Mouse (Mus musculus): ENCODE results near the gene Ypel2.

Ypel2 gene

GRCm38 (mm10) chr11:86994791-86995624, 1.5 kb upstream of the Ypel2 start:
- no peak for DNase-seq

DNA sequence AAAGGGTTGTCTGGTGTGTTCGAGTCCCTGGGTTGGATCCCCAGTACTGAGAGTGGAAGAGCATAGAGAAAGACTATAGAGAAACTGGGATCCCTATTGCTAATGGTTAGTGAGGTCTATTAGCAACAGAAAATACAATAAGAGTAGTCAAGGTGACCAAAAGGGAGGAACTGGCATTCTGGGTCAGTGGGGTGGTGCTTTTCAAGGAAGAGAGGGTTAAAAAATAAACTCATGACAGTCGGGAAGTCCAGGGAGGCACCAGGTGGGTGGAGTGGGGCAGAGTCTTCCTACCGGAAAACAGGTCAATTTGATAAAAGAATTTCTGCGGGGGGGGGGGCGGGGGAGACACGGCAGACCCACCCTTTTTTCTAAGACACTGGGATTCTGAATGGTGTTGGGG, 823 bp upstream of the Ypel2 start:
- DNase-seq = peak; percentile 29

- no peak for DNase-seq
Measured at GRCm38 (mm10) chr11:86992461-86992988, 982 bp downstream of the Ypel2 start.

DNA sequence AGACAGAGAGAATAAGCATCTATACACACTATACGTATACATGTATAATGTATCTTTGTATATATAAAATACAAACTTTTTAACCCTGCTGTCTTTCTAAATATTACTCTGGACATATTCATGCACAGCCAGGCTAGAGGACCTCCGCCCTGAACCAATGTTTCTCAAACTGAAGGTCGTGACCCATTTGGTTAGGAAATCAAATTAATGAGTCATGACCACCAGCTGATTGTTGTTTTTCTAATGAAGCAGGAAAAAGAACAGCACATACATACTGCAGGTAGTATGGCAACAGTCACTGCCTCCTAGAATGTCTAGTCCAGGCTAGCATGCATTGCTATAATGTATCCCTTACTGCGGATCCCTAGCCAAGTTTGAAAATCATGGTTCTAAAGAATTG, 2.3 kb downstream of the Ypel2 start:
- DNase-seq = no peak

DNA sequence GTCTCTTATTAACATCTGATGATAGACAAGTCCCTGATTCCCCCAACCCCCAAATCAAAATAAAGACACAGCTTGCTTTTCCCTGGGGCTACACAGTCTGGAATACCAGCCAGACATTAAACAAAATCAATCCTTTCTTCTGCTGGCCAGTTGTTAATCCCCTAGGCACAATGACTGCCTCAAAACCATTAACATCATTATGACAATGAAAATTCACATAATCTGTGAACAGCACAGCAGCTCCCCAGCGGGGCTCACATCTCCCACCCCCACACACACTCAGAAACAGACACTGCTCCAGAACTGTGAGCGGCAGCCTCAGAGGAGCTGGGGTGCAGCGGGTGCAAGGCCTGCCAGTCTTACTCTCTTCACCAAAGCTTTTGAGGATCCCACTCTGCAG, 3.2 kb downstream of the Ypel2 start:
- no peak for DNase-seq

DNA sequence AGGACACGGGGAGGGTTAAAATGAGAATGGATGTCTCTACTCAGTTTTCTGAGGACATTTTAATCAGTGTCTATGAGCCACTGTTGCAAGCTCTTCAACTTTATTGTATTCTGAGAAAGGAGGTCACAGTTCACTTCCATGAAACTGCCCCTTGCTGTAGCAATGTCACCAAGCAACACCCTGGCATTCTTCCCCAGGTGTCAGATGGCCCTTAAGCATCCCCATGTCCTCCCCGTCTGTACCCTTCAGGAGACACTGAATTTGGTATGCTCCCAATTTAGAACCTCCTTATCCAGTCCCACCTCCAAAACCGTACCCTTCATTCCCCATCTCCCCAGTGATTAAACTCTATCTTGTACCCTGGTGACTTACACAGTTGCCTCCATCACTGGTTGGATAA, 8.5 kb downstream of the Ypel2 start:
- no peak for DNase-seq

DNA sequence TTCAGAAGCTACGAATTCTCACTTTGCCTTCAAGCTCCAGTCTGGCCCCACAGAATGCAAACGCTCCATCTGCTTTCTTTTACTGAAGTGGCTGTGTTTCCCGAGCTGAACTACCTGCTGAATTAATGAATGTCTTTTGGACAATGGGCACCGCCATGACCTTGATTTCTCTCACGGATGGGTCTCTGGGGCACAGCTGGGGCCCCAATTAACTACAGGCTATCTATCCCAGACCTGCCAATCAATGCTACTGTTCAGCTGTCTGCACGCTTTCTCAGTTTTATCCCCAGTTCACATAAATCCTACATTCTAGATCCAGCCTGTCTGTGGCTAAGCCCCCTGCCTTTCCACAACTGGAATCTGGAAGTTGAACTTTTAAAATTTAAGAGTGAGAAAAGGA, 10.5 kb downstream of the Ypel2 start:
- no peak for DNase-seq

- DNase-seq = no peak
Measured at GRCm38 (mm10) chr11:86981229-86981791, 12.2 kb downstream of the Ypel2 start.

DNA sequence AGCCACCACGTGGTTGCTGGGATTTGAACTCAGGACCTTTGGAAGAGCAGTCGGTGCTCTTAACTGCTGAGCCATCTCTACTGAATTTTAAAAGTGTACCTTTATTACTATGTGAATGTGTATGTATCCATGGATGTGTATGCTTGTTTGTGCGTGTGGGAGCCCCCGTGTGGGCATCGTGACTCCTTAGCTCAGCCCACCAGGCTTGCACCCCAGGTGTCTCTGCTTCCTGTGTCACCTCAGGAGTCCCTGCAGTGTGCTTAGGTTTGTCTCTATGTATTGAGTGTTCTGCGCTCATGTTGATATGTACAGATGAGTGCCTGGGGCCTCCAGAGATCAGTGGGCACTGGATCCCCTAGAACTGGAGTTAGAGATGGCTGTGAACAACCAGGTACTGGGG, 13.0 kb downstream of the Ypel2 start:
- DNase-seq = no peak

GRCm38 (mm10) chr11:86979799-86980198, 13.7 kb downstream of the Ypel2 start:
- no peak for DNase-seq

GRCm38 (mm10) chr11:86977242-86977641, 16.3 kb downstream of the Ypel2 start:
- DNase-seq = no peak

GRCm38 (mm10) chr11:86974401-86974800, 19.1 kb downstream of the Ypel2 start:
- DNase-seq = no peak

DNA sequence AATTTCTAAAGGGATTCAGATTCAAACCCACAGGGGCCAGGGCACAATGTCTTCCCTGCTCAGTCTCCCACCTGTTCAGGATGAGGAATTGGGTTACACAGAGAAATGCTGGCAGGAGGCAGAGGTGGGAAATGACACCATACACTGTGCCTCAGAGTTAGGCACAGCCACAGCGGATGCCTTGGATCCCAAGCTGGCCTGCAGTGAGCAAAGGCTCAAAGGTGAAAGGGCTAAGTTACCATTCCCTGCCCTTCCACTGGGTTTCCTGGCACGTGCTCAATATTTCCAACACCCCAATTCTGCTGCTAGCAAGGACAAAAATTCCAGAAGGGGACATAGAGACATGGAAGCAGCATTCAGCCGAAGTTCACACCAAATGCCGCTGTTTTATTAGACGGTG, 20.3 kb downstream of the Ypel2 start:
- peak; percentile 41 for DNase-seq

- no peak for DNase-seq
Measured at GRCm38 (mm10) chr11:86971057-86971753, 22.3 kb downstream of the Ypel2 start.

DNA sequence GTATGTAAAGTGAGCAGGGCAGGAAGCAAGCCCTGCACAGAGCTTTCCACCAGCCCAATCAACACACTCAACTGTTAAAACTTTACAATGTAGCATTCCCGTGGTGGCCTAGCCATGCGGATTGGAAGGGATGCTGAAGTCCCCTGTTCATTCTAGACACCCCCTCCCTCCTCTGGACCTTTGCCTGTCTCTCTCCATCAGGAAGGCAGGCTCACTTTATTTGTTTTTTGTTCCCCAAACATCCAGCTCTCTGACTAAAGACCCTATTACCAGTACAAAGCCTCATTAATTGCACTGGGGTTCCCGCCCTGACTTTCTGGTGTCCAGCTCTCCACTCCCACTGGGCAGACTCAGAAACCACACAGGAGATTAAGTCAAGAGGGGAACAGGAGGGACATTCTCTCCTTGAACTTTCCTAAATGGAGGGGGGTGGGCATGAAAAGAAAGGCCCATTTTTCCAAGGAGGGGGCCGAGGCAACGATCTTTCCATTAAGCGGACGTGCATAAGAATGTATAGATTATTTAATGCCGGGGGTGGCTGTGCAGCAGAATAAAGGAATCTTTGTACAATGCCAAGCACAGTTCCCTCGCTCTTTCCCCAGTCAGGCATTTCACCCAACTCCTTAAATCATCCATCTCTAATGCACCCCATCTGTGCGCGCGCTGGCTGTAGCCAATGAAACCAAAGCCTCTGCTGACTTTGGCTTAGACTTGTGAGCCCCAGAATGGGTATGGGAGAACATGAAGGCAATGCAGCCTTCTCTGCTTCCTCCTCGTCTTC, 24.3 kb downstream of the Ypel2 start:
- DNase-seq = no peak

GRCm38 (mm10) chr11:86967506-86967905, 26.0 kb downstream of the Ypel2 start:
- no peak for DNase-seq

- DNase-seq = no peak
Measured at GRCm38 (mm10) chr11:86966696-86967095, 26.8 kb downstream of the Ypel2 start.

DNA sequence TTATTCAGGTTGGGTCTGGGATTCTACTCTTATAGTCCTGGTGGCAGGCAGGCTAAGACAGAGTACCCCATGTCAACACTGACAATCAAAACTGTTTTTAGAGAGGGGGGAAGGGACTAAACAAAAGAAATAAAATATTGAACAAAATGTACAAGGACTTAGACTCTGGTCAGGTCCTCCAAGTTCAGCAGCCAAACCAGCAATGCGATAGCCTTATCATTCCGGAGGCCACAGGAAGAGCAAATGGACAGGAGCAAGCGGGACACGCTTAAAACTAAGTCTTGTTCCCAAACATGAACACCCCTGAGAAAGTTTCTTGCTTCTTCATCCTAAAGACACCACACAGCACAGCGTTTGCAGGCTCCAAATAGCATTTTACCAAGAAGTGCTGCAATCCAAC, 28.4 kb downstream of the Ypel2 start:
- no peak for DNase-seq

GRCm38 (mm10) chr11:86963698-86964097, 29.8 kb downstream of the Ypel2 start:
- DNase-seq = no peak

- no peak for DNase-seq
Measured at GRCm38 (mm10) chr11:86963027-86963426, 30.5 kb downstream of the Ypel2 start.

DNA sequence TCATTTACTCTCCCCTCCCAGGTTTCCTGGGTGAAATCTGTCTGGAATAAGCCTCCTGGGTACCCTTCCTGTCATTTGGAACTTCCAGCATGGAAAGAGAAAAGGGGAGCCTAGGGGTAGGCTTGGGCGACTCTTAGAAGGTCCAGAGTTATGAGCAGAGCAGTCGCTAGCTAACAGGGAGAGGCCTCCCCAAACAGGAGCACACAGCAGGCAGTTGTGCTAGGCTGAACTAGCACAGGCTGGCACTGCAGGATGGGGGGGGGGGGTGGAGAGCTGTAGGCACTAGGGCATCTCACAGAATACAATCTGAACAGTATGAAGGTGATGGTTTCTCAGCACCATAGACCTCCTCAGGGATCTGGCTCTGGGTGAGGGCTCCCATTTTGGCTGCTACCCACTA, 31.1 kb downstream of the Ypel2 start:
- no peak for DNase-seq

DNA sequence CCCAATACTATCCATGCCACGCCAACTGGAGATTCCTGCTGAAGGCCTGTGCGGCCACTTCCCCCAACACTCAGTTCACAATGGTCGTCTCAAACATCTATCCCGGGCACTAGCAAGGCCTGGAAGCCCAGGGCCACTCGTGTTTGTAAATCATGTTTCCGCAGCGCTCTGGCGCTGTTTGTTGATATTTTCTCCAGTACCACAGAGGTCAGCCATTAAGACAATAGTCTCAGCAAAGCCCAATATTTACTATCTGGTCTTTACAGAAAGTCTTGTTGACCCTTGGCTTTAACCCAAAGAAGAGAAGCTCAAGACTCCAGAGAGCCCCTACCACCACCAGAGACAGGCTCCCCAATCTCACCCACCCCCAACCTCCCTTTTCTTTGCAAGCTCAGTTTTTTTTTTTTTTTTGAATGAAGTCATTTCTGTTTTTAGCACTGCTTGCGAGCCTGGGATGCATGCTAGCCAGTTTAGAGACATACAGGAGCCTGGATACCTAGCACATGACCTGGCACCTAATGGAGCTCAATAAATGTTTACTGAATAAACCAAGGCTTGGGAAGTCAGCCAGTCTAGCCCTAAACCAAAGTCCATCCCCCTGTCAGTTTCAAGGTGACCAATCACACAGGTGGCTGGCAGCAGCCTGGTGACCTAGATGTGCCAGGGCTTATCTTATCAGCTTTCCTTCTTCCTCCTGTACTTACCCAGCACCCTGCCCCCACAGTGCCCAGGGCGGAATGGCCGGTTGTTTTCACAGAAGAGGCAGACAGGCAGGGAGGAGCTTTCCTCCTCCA, 31.8 kb downstream of the Ypel2 start:
- DNase-seq = peak; percentile 86
